Mouse (Mus musculus) large intestine, adult 2 months (tissue): ENCODE measurements around the gene Slc8a3. TPM values are rescaled to one million over a fixed set of nuclear protein-coding genes. Genes with fewer than 3 reads are reported as not detected.

Source experiments
- DNase-seq: peaks from one replicate; pipeline ENCODE4 v3.0.0-alpha.2; 2012; ENCODE audit warnings: low read depth, low spot score
- WGBS: fragments of 180-500 bp; shearing (Covaris S2); methylation state at CpG from one replicate; pipeline ENCODE4 v1.1.7; 2018; 5-methylcytosine and 5-hydroxymethylcytosine counted together
- polyA plus RNA-seq: library from polyadenylated mRNA; depleted of rRNA; stranded (reverse); fragments of >200 nt; gene quantifications from 2 replicates; pipeline ENCODE4 v1.2.3, GENCODE M21; 2012

The Slc8a3 gene
- polyA plus RNA-seq, 1 experiment: 0.36 TPM

DNA sequence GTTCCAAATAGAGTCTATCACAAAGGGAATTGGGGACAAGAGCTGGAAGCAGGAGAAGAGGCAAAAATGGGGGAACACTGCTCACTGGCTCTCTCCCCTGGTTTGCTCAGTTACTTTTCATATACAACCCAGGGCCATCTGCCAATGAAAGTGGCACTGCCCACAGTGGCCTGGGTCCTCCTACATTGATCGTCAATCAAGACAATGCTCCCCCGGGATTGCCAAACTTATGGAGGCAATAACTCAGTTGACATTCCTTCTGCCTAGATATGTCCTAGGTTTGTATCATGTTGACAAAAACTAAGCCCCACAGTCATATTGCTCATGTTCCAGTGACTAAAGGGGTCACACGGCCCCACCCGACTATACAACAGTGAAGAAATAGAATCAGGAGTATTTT lies 144.0 kb downstream of the Slc8a3 start:
- 85% methylated on average over 4 of the region's 4 CpGs for WGBS
- no peak for DNase-seq

DNA sequence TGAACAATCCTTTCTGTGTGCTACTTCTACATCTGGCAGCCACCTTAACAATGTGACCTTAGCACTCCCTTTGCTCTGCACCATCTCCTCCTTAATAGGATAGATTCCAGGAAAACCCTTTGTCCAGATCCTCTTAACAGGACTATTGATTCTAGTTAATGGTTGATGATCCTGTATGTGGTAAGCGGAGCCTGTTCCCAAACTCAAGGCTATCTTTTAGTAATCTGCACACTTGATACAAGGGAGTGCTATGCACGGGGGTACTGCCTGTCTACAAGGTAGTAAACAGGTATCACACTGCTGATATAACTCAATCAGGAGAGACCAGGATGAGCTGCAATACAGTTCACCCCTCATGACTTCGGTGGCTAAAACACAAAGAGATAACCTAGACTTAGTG lies 144.6 kb downstream of the Slc8a3 start:
- 55% methylated on average over 3 of the region's 3 CpGs for WGBS
- no peak for DNase-seq

DNA sequence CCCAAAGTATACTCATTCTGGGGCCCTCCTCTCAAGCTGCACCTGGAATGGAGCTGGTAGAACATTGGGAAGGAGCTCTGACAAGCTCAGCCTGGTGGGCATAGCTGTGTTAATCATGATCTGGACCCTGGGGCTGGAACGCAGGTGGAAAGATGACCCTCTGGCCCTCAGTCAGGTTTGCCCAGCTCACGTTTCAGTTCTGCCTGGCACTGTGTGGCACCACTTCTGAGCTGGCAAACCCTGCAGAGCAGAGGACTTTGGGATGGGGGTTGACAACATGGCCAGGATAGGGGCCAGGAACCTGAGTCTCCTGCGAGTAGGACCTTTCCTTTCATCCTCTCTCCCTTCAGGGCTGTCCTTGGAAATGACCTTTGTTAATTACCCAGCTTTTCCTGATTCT lies 146.3 kb downstream of the Slc8a3 start:
- 50% methylated on average over 3 of the region's 3 CpGs for WGBS
- no peak for DNase-seq

DNA sequence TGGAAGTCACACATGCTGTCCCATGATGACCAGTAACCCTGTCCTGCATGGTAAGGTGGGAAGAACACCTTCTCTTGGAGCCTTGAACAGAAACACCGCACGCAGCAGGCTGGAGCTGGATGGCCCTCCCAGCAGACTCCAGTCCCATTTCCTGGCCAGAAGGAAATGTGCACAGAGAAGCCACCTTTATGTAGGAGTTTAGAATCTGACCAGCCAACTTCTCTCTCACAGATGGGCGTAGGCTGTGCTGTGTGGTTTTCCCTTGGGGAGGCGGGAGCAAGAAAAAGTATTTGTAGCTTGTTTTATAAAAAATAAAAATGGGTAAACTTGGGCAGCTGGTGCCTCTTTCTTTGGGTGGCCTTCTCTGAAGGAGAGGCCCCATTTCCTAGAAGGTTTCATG lies 146.9 kb downstream of the Slc8a3 start:
- DNase-seq: no peak
- 78% methylated on average over 4 of the region's 4 CpGs for WGBS

DNA sequence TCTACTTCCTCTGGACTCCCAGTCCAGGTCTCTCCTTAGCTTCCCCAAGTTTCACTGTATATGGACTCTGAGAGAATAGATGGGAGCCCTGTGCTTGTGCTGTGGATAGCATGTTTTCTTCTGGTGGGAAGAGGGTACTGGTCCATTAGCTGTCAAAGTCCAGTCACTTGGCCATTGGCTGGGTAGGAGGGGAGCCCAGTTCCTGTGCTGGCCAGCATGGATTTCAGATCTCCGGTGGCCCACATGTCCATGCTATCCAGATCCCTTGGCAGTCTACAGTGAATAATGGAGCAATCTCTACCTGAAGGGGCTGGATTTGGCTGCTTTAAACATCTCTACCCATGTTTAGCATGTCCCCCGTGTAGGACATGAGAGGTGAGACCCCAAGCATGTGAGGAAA lies 148.0 kb downstream of the Slc8a3 start:
- WGBS: 81% methylated on average over 2 of the region's 2 CpGs
- DNase-seq: no peak

DNA sequence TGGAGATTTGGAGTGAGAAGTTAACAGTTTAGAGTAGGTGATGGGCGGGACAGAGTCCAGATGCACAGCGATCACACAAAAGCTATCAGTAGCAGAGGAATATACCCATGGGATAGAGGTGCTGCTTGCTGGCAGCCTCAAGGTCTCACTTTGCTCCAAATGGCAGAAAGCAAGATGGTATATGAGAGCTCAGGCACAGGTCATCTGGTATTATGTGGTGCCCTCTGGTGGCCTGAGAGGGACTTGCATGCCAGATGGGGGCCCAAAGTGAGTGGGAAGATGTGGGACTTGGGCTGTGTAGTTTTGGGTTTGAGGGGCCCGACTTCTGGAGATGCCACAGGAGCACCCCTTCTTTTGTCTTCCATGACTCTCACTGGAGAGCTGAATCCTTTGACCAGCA lies 150.9 kb downstream of the Slc8a3 start:
- DNase-seq: no peak
- WGBS: 48% methylated on average over 3 of the region's 3 CpGs

DNA sequence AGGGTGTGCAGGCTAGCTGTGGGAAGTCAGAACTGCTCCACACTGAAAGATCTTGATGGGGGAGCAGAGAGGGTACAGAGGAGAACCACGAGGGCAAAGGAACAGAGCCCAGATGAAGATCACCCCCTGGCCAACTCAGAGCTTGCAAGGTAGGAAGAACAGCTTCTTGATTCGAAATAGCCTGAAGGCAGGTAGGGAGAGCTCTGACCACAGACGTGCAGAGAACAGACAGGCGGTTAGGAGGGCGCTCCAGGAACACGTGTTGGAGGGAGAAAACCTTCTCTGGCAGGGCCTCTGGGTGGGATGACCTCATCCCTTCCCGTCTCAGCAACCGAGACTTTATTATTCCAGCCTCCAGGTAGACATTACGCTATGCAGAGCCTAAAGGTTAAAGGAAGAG lies 157.7 kb downstream of the Slc8a3 start:
- WGBS: 50% methylated on average over 9 of the region's 9 CpGs
- no peak for DNase-seq

DNA sequence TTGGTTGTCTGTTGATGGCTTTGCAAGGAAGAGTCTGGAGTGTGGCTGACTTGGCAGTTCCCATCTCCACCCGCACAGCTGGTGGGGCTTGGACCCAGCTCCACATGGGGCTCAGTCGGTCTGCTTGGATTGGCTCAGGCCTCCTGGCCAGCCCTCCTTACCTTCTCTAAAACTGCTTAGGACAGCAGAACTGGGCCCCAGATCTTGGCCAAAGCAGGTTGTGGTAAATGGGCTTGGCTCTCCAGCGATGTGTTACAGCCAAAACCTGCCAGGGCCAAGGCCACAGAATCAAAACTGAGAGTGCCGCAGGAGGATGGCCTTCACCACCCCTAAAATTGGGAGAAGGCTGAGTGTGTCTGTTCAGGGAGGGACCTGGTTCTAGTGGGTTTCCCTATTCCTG lies 159.1 kb downstream of the Slc8a3 start:
- no peak for DNase-seq
- WGBS: 84% methylated on average over 4 of the region's 4 CpGs

DNA sequence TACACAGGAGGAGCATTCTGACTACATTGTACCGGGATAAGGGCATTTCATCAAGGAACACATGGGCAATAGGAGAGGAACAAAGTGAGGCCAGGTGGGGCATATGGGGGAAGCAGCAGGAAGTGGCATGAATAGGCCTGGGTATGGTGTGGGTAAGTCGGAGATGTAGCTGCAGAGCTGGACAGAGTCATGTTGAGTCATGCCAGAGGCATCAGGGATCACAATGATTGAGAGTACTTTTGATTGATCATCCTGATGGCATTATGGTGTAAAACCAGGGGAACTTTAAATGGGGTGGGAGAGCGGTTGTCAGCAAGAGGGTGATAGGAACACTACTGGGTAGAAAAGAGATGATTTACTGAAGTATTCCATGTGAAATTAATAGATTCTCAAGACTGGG lies 160.0 kb downstream of the Slc8a3 start:
- WGBS: 78% methylated on average over 3 of the region's 3 CpGs
- no peak for DNase-seq

DNA sequence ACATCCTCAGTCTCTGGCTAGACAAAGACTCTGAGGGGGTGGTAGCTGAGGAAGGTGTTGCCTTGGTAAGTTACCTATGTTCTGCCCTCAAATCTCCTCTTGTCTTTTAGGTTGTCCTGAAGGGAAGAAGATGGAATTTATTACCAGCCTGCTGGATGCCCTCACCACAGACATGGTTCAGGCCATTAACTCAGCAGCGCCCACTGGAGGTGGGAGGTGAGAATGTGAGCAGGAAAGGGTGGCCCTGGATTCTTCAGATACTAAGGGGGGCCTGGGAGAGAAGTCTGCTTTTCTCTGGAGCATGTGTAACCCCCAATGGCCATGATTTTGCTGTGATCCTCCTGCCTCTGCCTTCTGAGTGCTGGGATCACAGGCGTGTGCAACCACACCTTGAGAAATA lies 162.9 kb downstream of the Slc8a3 start:
- no peak for DNase-seq
- 77% methylated on average over 2 of the region's 2 CpGs for WGBS

DNA sequence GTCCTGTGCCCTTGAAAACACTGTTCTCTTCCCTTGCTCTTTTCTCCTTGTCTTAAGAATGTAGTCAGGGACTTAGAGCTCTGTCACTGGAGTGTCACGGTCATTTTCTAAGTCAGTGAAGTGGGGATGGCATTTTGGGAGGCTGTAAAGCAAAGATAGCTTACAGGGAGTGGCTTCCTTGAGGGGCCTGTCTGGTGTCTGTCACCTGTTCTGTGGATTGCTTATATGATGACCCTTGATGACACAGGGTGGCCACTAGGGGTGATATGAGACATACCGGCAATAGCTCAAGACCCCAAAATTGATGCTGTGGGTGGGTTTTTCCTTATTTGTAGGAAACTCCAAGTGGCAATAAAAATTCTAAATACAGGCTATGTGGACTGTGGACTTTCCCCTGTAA lies 164.5 kb downstream of the Slc8a3 start:
- no peak for DNase-seq
- WGBS: 48% methylated on average over 2 of the region's 2 CpGs

DNA sequence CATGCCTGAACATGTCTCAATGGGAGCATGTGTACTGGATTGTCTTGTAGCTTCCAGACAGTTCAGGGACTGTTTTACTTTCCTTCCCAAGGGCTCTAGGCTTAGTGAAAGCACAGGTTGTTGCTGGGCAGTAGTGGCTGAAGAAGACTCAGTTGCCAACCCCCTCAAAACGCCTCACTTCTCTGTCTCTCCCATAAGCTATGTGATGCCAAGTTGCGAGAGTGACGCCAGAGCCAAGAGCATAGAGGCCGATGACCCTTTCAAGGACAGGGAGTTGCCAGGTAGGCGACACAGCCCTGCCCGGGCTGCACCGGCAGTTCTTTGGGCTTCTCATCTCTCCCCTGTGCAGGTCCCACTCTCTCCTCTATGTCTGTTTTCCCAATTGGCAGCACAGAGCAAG lies 164.9 kb downstream of the Slc8a3 start:
- 53% methylated on average over 7 of the region's 7 CpGs for WGBS
- no peak for DNase-seq

DNA sequence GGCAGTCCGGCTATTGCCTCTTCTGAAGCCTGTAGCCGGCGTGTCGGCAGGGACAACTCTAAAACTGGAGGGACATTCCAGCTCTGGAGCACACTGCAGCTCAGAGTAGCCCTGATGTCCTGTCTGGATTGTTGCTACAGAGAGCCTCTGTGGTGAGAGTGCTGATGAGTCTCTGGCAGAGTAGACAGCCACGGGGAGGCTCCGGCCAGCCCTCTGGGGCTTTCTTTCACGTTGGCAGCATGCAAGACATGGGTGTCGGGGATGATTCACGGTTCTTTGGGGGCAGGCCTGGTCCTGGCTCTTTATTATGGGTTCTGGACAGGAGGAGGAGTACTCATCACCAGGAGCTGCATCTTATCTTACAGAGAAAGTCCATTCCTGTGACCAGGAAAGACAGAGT lies 165.8 kb downstream of the Slc8a3 start:
- 68% methylated on average over 9 of the region's 9 CpGs for WGBS
- DNase-seq: no peak

DNA sequence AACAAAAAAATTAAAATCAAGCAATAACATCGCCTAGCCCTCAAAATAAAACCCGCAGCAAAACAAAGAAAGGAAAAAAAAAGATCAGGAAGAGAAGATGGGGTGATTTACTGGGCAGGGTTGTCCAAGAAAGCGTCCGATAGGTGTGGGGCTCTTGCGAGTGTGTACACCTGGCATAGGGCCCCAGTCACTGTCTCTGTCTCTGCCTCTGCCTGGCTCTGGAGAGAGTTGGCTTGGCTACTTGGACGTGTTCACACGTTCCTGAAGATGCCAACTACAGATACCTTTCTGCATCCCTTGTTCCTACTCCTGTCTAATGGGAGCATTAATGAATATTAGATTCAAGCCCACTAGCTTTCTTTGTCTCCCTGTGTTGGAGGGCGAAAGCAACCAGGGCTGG lies 166.4 kb downstream of the Slc8a3 start:
- 48% methylated on average over 8 of the region's 8 CpGs for WGBS
- no peak for DNase-seq

DNA sequence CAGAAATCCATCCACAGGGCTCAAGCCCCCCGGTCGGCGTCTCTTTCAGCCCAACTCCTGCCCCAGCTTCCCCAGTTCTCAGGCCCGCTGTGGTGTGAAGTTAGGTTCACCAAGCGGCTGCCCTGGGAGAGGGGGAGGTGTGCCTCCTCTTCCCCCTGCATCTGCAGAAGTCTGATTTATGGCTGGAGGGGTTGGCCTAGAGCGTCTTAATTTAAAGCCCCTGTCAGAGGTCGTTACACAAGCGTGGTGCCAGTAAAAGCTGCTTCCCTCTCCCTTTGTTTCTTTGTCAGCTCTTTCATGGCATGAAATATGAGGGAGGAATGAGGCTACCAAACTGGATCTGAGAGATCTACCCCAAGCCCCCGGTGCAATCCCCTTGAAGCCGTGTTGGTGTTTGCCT lies 166.9 kb downstream of the Slc8a3 start:
- no peak for DNase-seq
- 14% methylated on average over 10 of the region's 10 CpGs for WGBS

DNA sequence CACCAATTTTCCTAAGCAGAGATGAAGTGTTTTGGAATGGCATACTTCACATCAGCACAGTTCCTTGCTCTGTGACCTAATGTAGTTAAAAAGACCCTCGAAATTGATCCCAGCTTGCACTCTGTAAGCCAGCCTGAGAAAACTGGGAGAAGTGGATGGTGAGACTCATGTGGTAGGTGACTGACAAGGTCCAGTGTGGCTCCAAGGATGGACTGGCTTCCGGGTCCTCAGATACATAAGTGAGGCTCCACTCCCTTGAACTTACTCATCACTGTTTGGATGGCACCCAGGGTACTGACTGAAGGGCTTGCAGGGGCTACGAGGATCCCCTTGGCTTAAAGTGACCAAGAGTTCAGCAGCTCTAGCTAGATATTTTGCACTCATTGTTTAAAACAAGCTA lies 169.4 kb downstream of the Slc8a3 start:
- 77% methylated on average over 3 of the region's 3 CpGs for WGBS
- no peak for DNase-seq

DNA sequence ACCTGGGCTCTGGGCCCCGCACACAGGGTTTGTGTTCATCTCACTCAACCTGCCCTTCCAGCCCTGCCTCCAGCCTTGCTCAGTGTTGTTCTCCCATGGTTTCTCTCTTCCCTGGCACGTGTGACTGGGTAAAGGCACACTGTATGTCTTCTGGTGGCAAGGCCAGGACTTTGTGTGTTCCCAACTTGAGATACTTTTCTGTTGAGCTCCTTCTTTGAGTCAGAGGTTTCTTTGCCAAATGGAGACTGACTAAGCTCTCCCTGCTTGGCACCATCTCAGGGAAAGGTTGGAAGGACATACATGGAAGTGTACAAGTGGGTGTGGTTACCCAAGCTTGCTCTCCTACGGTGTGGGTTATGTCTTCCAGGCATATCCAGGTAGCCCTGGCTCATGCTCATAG lies 169.8 kb downstream of the Slc8a3 start:
- 66% methylated on average over 3 of the region's 3 CpGs for WGBS
- no peak for DNase-seq

DNA sequence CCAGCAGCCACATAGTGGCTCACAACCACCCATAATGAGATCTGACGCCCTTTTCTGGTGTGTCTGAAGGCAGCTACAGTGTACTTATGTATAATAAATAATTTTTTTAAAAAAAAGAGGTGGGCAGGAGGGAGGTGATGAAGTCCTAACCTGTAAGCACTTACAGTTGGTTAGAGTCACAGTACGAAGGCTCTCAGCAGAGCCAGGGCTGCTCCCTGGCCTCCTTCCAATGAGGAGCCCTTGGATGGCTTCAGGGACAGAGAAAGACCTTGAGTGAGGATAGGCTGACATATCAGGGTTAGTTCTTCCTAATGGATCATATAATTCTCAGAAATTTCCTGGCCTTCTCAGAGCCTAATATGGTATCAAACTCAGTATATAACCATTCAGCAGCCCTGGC lies 171.7 kb downstream of the Slc8a3 start:
- 75% methylated on average over 2 of the region's 2 CpGs for WGBS
- no peak for DNase-seq

DNA sequence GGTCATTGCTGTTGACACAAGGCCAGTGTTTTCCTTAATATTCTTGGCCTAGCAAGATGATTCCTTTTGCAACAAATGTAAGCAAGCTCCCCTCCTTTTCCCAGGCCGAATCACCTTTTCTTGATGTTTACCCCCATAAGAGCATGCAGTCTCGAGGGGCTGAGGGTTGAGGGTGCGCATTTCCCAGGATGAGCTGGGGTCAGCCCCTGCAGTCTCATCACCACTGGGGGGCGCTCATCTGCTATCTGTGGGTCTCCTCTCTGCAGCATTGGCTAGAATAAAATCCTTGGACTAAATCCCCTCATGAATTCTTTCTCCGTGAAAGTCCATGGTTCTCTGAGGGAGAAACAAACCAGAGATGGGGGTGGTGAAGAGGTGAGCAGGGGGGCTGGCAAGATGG lies 172.1 kb downstream of the Slc8a3 start:
- DNase-seq: no peak
- 68% methylated on average over 5 of the region's 5 CpGs for WGBS

DNA sequence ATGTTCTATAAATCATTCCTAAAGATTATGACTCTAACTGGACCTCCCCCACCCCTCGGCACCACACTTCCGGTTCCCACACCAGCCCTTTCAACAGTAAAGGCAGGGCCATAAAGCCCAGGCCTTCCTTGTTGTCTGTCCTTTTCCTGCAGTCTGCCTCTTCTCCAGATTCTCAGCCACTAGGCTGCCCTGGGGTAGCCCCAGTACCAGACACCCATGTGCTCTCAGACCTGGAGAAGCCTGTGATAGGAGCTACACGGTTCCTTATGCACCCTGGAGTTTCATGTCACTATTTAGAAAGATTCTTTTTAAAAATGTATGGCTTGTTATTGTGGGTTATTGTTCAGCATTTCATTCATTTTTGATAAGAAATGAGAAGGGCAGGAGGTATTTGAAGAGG lies 172.6 kb downstream of the Slc8a3 start:
- WGBS: 35% methylated on average over 3 of the region's 3 CpGs
- DNase-seq: no peak

DNA sequence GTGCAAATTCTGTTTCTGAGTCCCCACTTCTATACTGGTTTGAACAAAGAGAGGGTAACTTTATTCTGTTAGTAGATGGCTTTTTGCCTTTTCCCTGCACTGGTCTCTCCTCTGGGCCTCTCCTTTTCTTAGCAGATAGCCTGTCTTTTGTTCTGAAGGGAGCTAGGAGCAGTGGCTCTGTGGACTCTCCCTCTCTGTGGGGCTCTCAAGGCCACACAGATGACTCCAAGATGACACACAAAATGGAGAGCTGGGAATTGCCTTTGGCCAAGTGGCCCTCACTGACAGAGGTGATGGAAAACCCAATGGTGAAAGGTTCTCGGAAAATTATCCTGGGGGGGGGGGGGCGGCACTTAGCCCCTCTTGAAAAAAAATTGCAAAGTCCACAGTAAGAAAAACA lies 173.0 kb downstream of the Slc8a3 start:
- DNase-seq: no peak
- 59% methylated on average over 2 of the region's 2 CpGs for WGBS

DNA sequence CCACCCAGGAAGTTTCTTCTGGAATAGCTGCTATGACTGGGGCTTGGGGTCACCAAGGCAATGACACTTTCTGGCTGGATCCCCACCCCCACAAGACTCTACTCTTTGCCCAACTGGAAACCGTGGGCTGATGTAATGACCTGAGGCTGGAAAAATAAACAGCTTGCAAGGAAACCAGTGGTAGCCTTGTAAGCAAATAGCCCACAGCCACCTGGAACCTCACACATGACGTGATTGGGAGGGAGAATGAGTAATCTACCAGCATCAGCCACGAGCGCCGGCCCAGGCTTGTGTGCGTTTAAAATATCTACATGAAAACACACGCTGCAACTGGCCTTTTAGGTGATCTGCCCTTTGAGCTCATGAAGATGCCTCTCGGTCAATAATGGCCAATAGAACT lies 176.1 kb downstream of the Slc8a3 start:
- WGBS: 70% methylated on average over 8 of the region's 8 CpGs
- DNase-seq: no peak

DNA sequence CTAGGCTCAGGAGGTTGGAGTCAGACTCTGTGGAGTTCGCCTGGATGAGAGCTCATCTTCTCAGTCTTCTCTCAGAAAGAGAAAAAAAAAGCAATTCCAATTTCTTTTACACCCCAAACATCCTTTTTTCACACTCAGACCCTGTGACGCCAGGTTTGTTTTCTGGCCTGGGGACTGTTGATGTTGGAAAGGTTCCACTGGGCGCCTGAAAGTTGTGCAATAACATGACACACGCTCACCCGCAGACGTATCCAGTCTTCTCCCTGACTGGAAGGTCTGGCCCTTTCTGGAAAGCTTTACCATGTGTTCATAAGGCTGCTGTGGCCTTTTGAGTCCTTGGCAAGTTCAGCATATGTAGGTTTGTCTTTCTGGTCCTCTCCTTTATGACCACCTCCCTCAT lies 177.3 kb downstream of the Slc8a3 start:
- DNase-seq: no peak
- WGBS: 50% methylated on average over 6 of the region's 6 CpGs
